Mouse (Mus musculus) erythroblast, embryonic 14.5 days (primary cell): Measurements from ENCODE around the gene Kif18b. TPM values are rescaled to one million over a fixed set of nuclear protein-coding genes. Genes with fewer than 3 reads are reported as not detected.

Source experiments
- H3K27me3 ChIP-seq: 2 replicates; pipeline ENCODE4 v1.6.1; 2012; ENCODE audit warnings: inconsistent platforms; ENCODE audit not compliant: control insufficient read depth
- H3K36me3 ChIP-seq: 2 replicates; pipeline ENCODE4 v1.6.1; 2012; ENCODE audit warnings: mild to moderate bottlenecking, inconsistent platforms; ENCODE audit not compliant: control insufficient read depth
- H3K4me1 ChIP-seq: 2 replicates; pipeline ENCODE4 v1.6.1; 2012; ENCODE audit warnings: inconsistent platforms; ENCODE audit not compliant: control insufficient read depth
- H3K4me3 ChIP-seq: replicated peaks from 2 replicates; pipeline ENCODE3; 2012; ENCODE audit warnings: moderate library complexity, mild to moderate bottlenecking, inconsistent platforms
- H3K9me3 ChIP-seq: 2 replicates; pipeline ENCODE4 v1.6.1; 2012; ENCODE audit warnings: low read length, inconsistent platforms, mixed read lengths; ENCODE audit not compliant: control insufficient read depth
- GATA1 ChIP-seq: IDR thresholded peaks from 2 replicates; pipeline ENCODE4 v1.6.1; 2012; ENCODE audit warnings: low read length, inconsistent platforms, mixed read lengths
- TAL1 ChIP-seq: IDR thresholded peaks from 3 replicates; pipeline ENCODE4 v1.6.1; 2012; ENCODE audit warnings: low read length, inconsistent platforms, mixed read lengths
- polyA plus RNA-seq: library from polyadenylated mRNA; stranded (reverse); fragments of >175 nt; gene quantifications from 2 replicates; pipeline ENCODE4 v1.2.3, GENCODE M21; 2012

Kif18b gene
- polyA plus RNA-seq, 1 experiment = 13.5 TPM

- Histone ChIP-seq H3K27me3 (no peaks in the 10 kb centered on the region; the same call in 1 of the 2 replicates), H3K36me3 (peaks cover 100% of the 10 kb centered on the region), H3K4me3 (no peak overlapping the region), H3K4me1 (peaks cover 4% of the 10 kb centered on the region), H3K9me3 (no peaks in the 10 kb centered on the region)
- TF ChIP-seq TAL1 (no peak), GATA1 (no peak)
Observed at GRCm38 (mm10) chr11:102911376-102911775, 13.5 kb downstream of the Kif18b start.

- H3K4me3 ChIP-seq = no peak overlapping the region
- no peaks in the 10 kb centered on the region for H3K9me3 ChIP-seq
- peaks cover 52% of the 10 kb centered on the region for H3K36me3 ChIP-seq
- peaks cover 35% of the 10 kb centered on the region for H3K4me1 ChIP-seq
- peaks cover 7% of the 10 kb centered on the region for H3K27me3 ChIP-seq
- no peak for TF ChIP-seq GATA1
- TF ChIP-seq TAL1 = no peak
Observed at GRCm38 (mm10) chr11:102903654-102904053, 21.3 kb downstream of the Kif18b start.

- H3K4me3 ChIP-seq = no peak overlapping the region
Observed at GRCm38 (mm10) chr11:102902107-102902506, 22.8 kb downstream of the Kif18b start.

DNA sequence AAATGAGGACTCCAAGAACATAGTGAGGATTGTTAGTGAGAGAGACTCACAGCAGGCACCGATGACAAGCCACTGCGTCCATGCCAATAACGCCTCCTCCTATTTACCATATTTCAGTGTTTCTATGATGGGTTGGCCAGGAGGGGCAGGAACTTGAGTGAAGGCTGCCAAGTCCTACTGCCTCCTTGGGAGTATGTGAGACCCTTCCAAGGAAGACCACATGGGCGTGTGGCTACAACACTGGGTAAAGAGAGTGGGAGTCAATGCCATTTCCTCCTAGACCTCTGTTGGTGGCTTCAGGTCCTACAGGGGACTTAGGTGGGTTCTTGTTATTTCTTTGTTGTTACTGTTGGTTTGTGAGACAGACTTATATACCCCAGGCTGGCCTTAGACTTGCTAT is 23.7 kb downstream of the Kif18b start:
- peaks cover 15% of the 10 kb centered on the region for H3K27me3 ChIP-seq
- H3K9me3 ChIP-seq = no peaks in the 10 kb centered on the region
- peaks cover 36% of the 10 kb centered on the region for H3K36me3 ChIP-seq
- no peak for TF ChIP-seq TAL1
- TF ChIP-seq GATA1 = no peak
- H3K4me1 ChIP-seq = peaks cover 58% of the 10 kb centered on the region
- H3K4me3 ChIP-seq = no peak overlapping the region

More at GRCm38 (mm10) chr11:102902107-102902506, 22.8 kb downstream of the Kif18b start:
- Histone ChIP-seq H3K36me3 (peaks cover 38% of the 10 kb centered on the region), H3K4me1 (peaks cover 49% of the 10 kb centered on the region), H3K27me3 (peaks cover 9% of the 10 kb centered on the region), H3K9me3 (no peaks in the 10 kb centered on the region)
- TF ChIP-seq GATA1 (no peak), TAL1 (no peak)

GRCm38 (mm10) chr11:102900763-102901162 is 24.2 kb downstream of the Kif18b start, which contains the start of gene Gfap:
Gene Gfap (minus strand): TSS chr11:102900912.
- TF ChIP-seq TAL1 = no peak
- TF ChIP-seq GATA1 = no peak
- peaks cover 32% of the 10 kb centered on the region for H3K36me3 ChIP-seq
- H3K27me3 ChIP-seq = peaks cover 15% of the 10 kb centered on the region
- no peaks in the 10 kb centered on the region for H3K9me3 ChIP-seq
- peaks cover 62% of the 10 kb centered on the region for H3K4me1 ChIP-seq
- H3K4me3 ChIP-seq = no peak within 1 kb of the TSS

- no peak overlapping the region for H3K4me3 ChIP-seq
- TF ChIP-seq TAL1 = no peak
- no peak for TF ChIP-seq GATA1
- H3K27me3 ChIP-seq = peaks cover 18% of the 10 kb centered on the region
- peaks cover 75% of the 10 kb centered on the region for H3K4me1 ChIP-seq
- no peaks in the 10 kb centered on the region for H3K9me3 ChIP-seq
- peaks cover 30% of the 10 kb centered on the region for H3K36me3 ChIP-seq
Observed at GRCm38 (mm10) chr11:102898408-102898807, 26.5 kb downstream of the Kif18b start.

- Histone ChIP-seq H3K36me3 (peaks cover 46% of the 10 kb centered on the region), H3K9me3 (no peaks in the 10 kb centered on the region), H3K4me3 (peak overlapping the region; percentile 72), H3K4me1 (peaks cover 88% of the 10 kb centered on the region), H3K27me3 (peaks cover 20% of the 10 kb centered on the region)
- TF ChIP-seq GATA1 (no peak), TAL1 (no peak)
Observed at GRCm38 (mm10) chr11:102896641-102897040, 28.3 kb downstream of the Kif18b start.

DNA sequence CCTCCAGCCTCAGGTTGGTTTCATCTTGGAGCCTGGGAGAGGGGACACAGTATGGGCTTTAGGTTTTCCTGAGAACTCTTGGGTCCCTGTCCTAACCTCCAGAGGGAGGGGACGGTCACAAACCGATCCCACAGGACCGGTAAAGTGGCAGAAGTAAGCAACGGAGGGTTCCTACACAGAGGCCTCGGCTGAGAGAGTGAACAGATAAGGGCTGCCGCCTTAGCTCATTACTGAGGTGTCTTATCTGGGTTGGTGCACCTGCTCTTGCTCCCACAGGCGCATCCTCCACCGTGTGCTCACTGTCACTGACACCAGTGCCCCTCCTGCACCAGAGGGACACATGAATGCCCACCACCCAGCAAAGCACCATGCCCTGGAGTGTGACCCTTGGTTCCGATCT is 29.1 kb downstream of the Kif18b start:
- Histone ChIP-seq H3K36me3 (peaks cover 51% of the 10 kb centered on the region), H3K27me3 (peaks cover 20% of the 10 kb centered on the region), H3K9me3 (no peaks in the 10 kb centered on the region), H3K4me3 (peak overlapping the region; percentile 72), H3K4me1 (peaks cover 87% of the 10 kb centered on the region)
- TF ChIP-seq TAL1 (peak; percentile 97), GATA1 (peak; percentile 99)

DNA sequence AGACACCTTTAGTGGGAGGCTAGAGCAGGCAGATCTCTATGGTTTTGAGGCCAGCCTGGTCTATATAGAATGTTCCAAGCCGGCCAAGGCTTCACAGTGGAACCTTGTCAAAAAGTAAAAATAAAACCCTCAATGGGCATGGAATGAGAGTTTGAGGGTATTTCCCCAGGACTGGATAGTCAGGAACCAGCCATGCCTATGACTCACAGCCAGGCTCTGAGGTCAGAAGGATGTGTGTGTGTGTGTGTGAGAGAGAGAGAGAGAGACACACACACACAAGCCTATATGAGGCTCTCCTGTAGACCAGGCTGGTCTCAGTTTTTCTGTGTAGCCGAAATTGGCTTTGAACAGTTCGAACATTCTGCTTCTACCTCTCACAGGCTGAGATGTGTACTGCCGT is 30.2 kb downstream of the Kif18b start:
- Histone ChIP-seq H3K4me1 (peaks cover 90% of the 10 kb centered on the region), H3K4me3 (peak overlapping the region; percentile 72)

More for the DNA sequence above, 30.2 kb downstream of the Kif18b start:
- H3K27me3 ChIP-seq = peaks cover 20% of the 10 kb centered on the region
- TF ChIP-seq TAL1 (no peak), GATA1 (no peak)
- H3K36me3 ChIP-seq = peaks cover 60% of the 10 kb centered on the region
- no peaks in the 10 kb centered on the region for H3K9me3 ChIP-seq
